Mouse (Mus musculus): ENCODE data around the gene Arfgef3.

Arfgef3 gene

GRCm38 (mm10) chr10:18743286-18744142, at the start of gene Arfgef3:
Arfgef3 (minus strand) TSS chr10:18743949.
- DNase-seq, result peak; percentile 68

- no peak for DNase-seq
These were observed 46.3 kb upstream of the Arfgef3 start for GRCm38 (mm10) chr10:18790063-18790462.

GRCm38 (mm10) chr10:18788601-18789000, 44.9 kb upstream of the Arfgef3 start:
- DNase-seq, result no peak

- no peak for DNase-seq
These were observed 42.9 kb upstream of the Arfgef3 start, which contains the start of gene Gm4922 for GRCm38 (mm10) chr10:18786693-18787092. Gm4922 (minus strand) TSS chr10:18786793.

GRCm38 (mm10) chr10:18777546-18777945, 33.8 kb upstream of the Arfgef3 start:
- DNase-seq, result no peak

- DNase-seq, result peak; percentile 2
These were observed 28.9 kb upstream of the Arfgef3 start for GRCm38 (mm10) chr10:18772537-18773179.

- DNase-seq, result peak; percentile 1
These were observed 26.2 kb upstream of the Arfgef3 start for GRCm38 (mm10) chr10:18769909-18770308.

GRCm38 (mm10) chr10:18760241-18760640, 16.5 kb upstream of the Arfgef3 start:
- DNase-seq, result peak; percentile 39

- DNase-seq, result no peak
These were observed 6.3 kb upstream of the Arfgef3 start for GRCm38 (mm10) chr10:18750057-18750456.

- no peak for DNase-seq
These were observed 1.7 kb downstream of the Arfgef3 start for GRCm38 (mm10) chr10:18742086-18742485.

GRCm38 (mm10) chr10:18741024-18741423, 2.7 kb downstream of the Arfgef3 start:
- DNase-seq, result peak; percentile 65

GRCm38 (mm10) chr10:18728548-18728947, 15.2 kb downstream of the Arfgef3 start:
- no peak for DNase-seq

GRCm38 (mm10) chr10:18711436-18711835, 32.3 kb downstream of the Arfgef3 start:
- peak; percentile 10 for DNase-seq

- DNase-seq, result no peak
These were observed 32.8 kb downstream of the Arfgef3 start for GRCm38 (mm10) chr10:18710949-18711348.

- DNase-seq, result no peak
These were observed 33.9 kb downstream of the Arfgef3 start for GRCm38 (mm10) chr10:18709836-18710235.

GRCm38 (mm10) chr10:18708641-18709040, 35.1 kb downstream of the Arfgef3 start:
- peak; percentile 55 for DNase-seq

- no peak for DNase-seq
These were observed 39.2 kb downstream of the Arfgef3 start for GRCm38 (mm10) chr10:18704393-18705120.

GRCm38 (mm10) chr10:18701517-18701916, 42.2 kb downstream of the Arfgef3 start:
- no peak for DNase-seq

GRCm38 (mm10) chr10:18700117-18700516, 43.6 kb downstream of the Arfgef3 start:
- no peak for DNase-seq

- no peak for DNase-seq
These were observed 44.6 kb downstream of the Arfgef3 start for GRCm38 (mm10) chr10:18699151-18699550.

GRCm38 (mm10) chr10:18696461-18696860, 47.3 kb downstream of the Arfgef3 start:
- no peak for DNase-seq

- peak; percentile 8 for DNase-seq
These were observed 55.5 kb downstream of the Arfgef3 start for GRCm38 (mm10) chr10:18688234-18688633.

GRCm38 (mm10) chr10:18681385-18681954, 62.3 kb downstream of the Arfgef3 start:
- DNase-seq, result no peak

Measured in lung, postnatal 36 days (tissue).